Mouse (Mus musculus): ENCODE results near the gene Csnk2a1.

DNA sequence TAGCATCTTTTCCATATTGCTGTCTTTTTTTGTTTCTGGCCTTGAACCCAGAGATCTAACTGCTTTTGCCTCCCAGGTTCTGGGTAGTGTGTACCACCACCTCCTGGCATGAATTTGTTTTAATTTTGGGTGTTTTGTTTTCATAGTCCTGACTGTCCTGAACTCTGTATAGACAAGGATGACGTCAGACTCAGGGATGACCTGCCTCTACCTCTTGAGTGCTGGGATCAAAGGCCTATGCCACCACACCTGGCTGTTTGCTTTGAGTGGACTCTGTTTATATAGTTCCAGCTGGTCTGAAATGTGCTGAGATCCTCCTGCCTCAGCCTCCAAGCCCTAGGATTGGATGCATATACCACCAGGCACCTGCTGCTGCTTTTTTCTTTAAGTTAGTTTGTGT lies 11.3 kb downstream of the Csnk2a1 start:
- TF ChIP-seq CTCF (IDR thresholded peaks at IDR 0.05; ENCODE audit: control insufficient read depth, insufficient read depth, low read length) (no peak), POLR2A (IDR thresholded peaks at IDR 0.05; ENCODE audit: borderline replicate concordance, control insufficient read depth, low read depth, low read length) (no peak)
